Mouse (Mus musculus): ENCODE results near the gene Muc20.
A peak's percentile ranks its signal among the peaks of the same experiment; 100 is the strongest.

The Muc20 gene

DNA sequence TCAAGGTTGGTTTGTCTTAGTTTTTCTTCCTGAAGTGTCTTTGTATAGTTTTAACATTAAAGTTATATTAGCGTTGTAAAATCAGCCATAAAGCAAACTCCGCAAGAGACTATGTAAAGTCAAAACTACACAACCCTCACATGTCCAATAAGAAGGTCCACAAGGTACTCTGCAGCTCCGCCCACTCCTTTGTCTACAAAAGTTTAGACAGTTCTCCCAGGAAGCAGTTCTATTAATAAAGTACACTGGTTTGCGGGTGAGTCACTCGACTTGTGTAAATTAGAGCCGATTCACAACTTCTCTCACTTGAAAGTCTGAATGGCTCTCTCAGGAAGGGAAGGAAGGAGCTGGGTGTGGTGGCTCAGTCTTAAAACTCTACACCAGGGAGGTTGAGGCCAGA lies 51.4 kb downstream of the Muc20 start:
- H3K36me3 ChIP-seq (ENCODE audit: insufficient read depth, low read length): no peaks in the 10 kb centered on the region
- TF ChIP-seq NANOG (IDR thresholded peaks at IDR 0.05; ENCODE audit: borderline replicate concordance, low read length) (no peak), POU5F1 (IDR thresholded peaks at IDR 0.05; ENCODE audit: borderline replicate concordance, low read length) (no peak), CTCF (conservative IDR thresholded peaks at IDR 0.05; ENCODE audit: low read length) (no peak)
- H3K4me3 ChIP-seq (replicated peaks; ENCODE audit: low read length): no peak overlapping the region
- peaks cover 22% of the 10 kb centered on the region for H3K4me1 ChIP-seq (replicated peaks; ENCODE audit: low read depth, low read length)
- H3K9me3 ChIP-seq (ENCODE audit: low read length): no peaks in the 10 kb centered on the region
- peaks cover 2% of the 10 kb centered on the region; the same call in 1 of the 2 replicates for H3K27me3 ChIP-seq (ENCODE audit: insufficient read depth, low read length)

- Histone ChIP-seq H3K4me3 (replicated peaks; ENCODE audit: low read length) (no peak overlapping the region), H3K36me3 (ENCODE audit: insufficient read depth, low read length) (no peaks in the 10 kb centered on the region), H3K27me3 (ENCODE audit: insufficient read depth, low read length) (peaks cover 9% of the 10 kb centered on the region; the same call in 1 of the 2 replicates), H3K4me1 (replicated peaks; ENCODE audit: low read depth, low read length) (peaks cover 44% of the 10 kb centered on the region), H3K9me3 (ENCODE audit: low read length) (no peaks in the 10 kb centered on the region)
- no peak for TF ChIP-seq NANOG (IDR thresholded peaks at IDR 0.05; ENCODE audit: borderline replicate concordance, low read length)
- no peak for TF ChIP-seq CTCF (conservative IDR thresholded peaks at IDR 0.05; ENCODE audit: low read length)
- TF ChIP-seq POU5F1 (IDR thresholded peaks at IDR 0.05; ENCODE audit: borderline replicate concordance, low read length): no peak
Measured at GRCm38 (mm10) chr16:32742712-32743111, 54.5 kb downstream of the Muc20 start.

GRCm38 (mm10) chr16:32741366-32741765 lies 55.9 kb downstream of the Muc20 start:
- TF ChIP-seq POU5F1 (IDR thresholded peaks at IDR 0.05; ENCODE audit: borderline replicate concordance, low read length): no peak
- TF ChIP-seq NANOG (IDR thresholded peaks at IDR 0.05; ENCODE audit: borderline replicate concordance, low read length): no peak
- no peak for TF ChIP-seq CTCF (conservative IDR thresholded peaks at IDR 0.05; ENCODE audit: low read length)
- H3K4me1 ChIP-seq (replicated peaks; ENCODE audit: low read depth, low read length): peaks cover 44% of the 10 kb centered on the region
- H3K36me3 ChIP-seq (ENCODE audit: insufficient read depth, low read length): no peaks in the 10 kb centered on the region
- no peaks in the 10 kb centered on the region for H3K9me3 ChIP-seq (ENCODE audit: low read length)
- H3K4me3 ChIP-seq (replicated peaks; ENCODE audit: low read length): no peak overlapping the region
- peaks cover 9% of the 10 kb centered on the region; the same call in 1 of the 2 replicates for H3K27me3 ChIP-seq (ENCODE audit: insufficient read depth, low read length)

DNA sequence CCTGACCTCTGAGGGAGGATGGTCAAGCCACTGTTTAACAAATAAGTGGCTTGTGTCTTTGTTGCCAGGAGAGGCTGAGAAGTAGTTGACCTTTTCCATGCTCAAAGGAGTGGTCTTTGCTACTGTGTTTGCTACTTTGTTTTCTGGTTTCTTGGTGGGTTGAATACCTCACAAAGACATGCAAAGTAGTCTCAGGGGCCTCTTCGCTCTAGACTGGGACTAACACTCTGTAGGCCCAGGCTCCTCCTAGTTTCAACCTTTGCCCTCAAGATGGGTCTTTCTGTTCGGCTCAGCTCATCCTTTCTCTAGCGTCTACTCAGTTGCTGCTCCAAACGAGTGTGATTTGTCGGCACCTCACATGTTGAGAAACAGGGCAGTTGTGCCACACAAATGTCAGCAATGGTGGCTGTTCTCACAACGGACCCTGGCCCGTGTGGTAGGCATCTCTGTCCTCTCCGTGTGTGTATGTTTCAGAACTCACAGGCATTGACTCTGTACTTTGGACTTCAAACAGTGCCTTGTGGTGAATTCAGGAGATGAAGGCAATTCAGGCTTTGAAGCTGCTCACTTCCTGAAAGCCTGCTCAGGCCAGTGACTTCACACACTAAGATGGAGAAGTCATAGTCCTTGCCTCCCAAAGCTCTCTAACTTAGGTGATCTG lies 57.1 kb downstream of the Muc20 start:
- no peaks in the 10 kb centered on the region for H3K9me3 ChIP-seq (ENCODE audit: low read length)
- H3K4me3 ChIP-seq (replicated peaks; ENCODE audit: low read length): 0 out of 2 replicates have a peak overlapping the region, but pooled peaks have one; percentile 1
- TF ChIP-seq NANOG (IDR thresholded peaks at IDR 0.05; ENCODE audit: borderline replicate concordance, low read length) (no peak), CTCF (conservative IDR thresholded peaks at IDR 0.05; ENCODE audit: low read length) (no peak), POU5F1 (IDR thresholded peaks at IDR 0.05; ENCODE audit: borderline replicate concordance, low read length) (no peak)
- peaks cover 9% of the 10 kb centered on the region; the same call in 1 of the 2 replicates for H3K27me3 ChIP-seq (ENCODE audit: insufficient read depth, low read length)
- H3K36me3 ChIP-seq (ENCODE audit: insufficient read depth, low read length): no peaks in the 10 kb centered on the region
- peaks cover 44% of the 10 kb centered on the region for H3K4me1 ChIP-seq (replicated peaks; ENCODE audit: low read depth, low read length)

DNA sequence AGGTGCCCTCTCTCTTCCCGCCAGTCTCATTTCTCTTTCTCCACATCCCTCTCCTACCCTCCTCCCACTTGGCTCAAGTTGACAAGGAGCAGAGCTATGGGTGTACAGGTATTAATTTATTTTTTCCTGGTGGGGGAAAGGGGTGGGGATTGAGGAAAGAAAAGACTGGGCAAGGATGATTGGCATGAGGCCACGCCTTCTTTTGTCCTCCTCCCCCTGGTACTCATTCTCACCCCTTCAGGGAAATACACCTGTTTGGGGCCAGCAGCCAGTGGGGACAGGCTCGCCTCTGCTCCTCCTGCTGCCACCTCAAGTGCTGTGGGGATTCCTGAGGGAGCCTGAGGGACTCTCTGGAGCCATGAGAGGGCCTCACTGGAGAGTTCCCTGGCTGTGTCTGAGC lies 61.2 kb downstream of the Muc20 start:
- H3K9me3 ChIP-seq (ENCODE audit: low read length): no peaks in the 10 kb centered on the region
- TF ChIP-seq NANOG (IDR thresholded peaks at IDR 0.05; ENCODE audit: borderline replicate concordance, low read length) (no peak), POU5F1 (IDR thresholded peaks at IDR 0.05; ENCODE audit: borderline replicate concordance, low read length) (no peak), CTCF (conservative IDR thresholded peaks at IDR 0.05; ENCODE audit: low read length) (no peak)
- H3K27me3 ChIP-seq (ENCODE audit: insufficient read depth, low read length): 0 out of 2 replicates have a peak, but pooled peaks cover 7% of the 10 kb centered on the region
- H3K36me3 ChIP-seq (ENCODE audit: insufficient read depth, low read length): no peaks in the 10 kb centered on the region
- no peak overlapping the region for H3K4me3 ChIP-seq (replicated peaks; ENCODE audit: low read length)
- H3K4me1 ChIP-seq (replicated peaks; ENCODE audit: low read depth, low read length): peaks cover 36% of the 10 kb centered on the region

DNA sequence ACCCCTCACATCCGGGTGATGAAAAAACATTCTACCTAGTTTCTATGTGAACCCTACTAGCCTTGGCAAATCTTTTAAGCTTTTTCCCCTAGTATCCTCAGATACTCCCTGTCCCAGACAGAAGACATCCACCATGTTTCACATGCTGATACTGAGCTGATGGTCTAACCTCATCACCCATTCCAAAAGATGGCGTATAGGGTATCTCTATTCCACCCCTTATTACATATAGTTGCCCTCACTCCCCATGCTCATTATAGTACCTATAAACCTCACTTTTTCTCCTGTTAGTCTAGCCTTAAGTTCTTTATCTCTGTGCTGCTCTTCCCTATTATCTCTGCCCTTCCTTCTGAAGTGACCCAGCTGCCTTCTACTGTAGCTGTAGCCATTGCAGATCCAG lies 61.6 kb downstream of the Muc20 start, which contains the start of gene Muc4:
Muc4 (plus strand) TSS at position 301 of the 400 bp plus-strand sequence.
- Histone ChIP-seq H3K4me1 (replicated peaks; ENCODE audit: low read depth, low read length) (peaks cover 32% of the 10 kb centered on the region), H3K27me3 (ENCODE audit: insufficient read depth, low read length) (0 out of 2 replicates have a peak, but pooled peaks cover 7% of the 10 kb centered on the region), H3K4me3 (replicated peaks; ENCODE audit: low read length) (no peak within 1 kb of the TSS), H3K36me3 (ENCODE audit: insufficient read depth, low read length) (no peaks in the 10 kb centered on the region), H3K9me3 (ENCODE audit: low read length) (no peaks in the 10 kb centered on the region)
- TF ChIP-seq POU5F1 (IDR thresholded peaks at IDR 0.05; ENCODE audit: borderline replicate concordance, low read length) (no peak), CTCF (conservative IDR thresholded peaks at IDR 0.05; ENCODE audit: low read length) (no peak), NANOG (IDR thresholded peaks at IDR 0.05; ENCODE audit: borderline replicate concordance, low read length) (no peak)

GRCm38 (mm10) chr16:32733213-32733612 lies 64.0 kb downstream of the Muc20 start:
- Histone ChIP-seq H3K4me3 (replicated peaks; ENCODE audit: low read length) (no peak overlapping the region), H3K9me3 (ENCODE audit: low read length) (no peaks in the 10 kb centered on the region), H3K36me3 (ENCODE audit: insufficient read depth, low read length) (no peaks in the 10 kb centered on the region), H3K4me1 (replicated peaks; ENCODE audit: low read depth, low read length) (peaks cover 12% of the 10 kb centered on the region), H3K27me3 (ENCODE audit: insufficient read depth, low read length) (no peaks in the 10 kb centered on the region)
- no peak for TF ChIP-seq CTCF (conservative IDR thresholded peaks at IDR 0.05; ENCODE audit: low read length)
- TF ChIP-seq POU5F1 (IDR thresholded peaks at IDR 0.05; ENCODE audit: borderline replicate concordance, low read length): no peak
- no peak for TF ChIP-seq NANOG (IDR thresholded peaks at IDR 0.05; ENCODE audit: borderline replicate concordance, low read length)

- Histone ChIP-seq H3K36me3 (ENCODE audit: insufficient read depth, low read length) (no peaks in the 10 kb centered on the region), H3K4me3 (replicated peaks; ENCODE audit: low read length) (no peak overlapping the region), H3K9me3 (ENCODE audit: low read length) (0 out of 2 replicates have a peak, but pooled peaks cover under 1% of the 10 kb centered on the region), H3K27me3 (ENCODE audit: insufficient read depth, low read length) (no peaks in the 10 kb centered on the region), H3K4me1 (replicated peaks; ENCODE audit: low read depth, low read length) (peaks cover 8% of the 10 kb centered on the region)
- no peak for TF ChIP-seq NANOG (IDR thresholded peaks at IDR 0.05; ENCODE audit: borderline replicate concordance, low read length)
- no peak for TF ChIP-seq CTCF (conservative IDR thresholded peaks at IDR 0.05; ENCODE audit: low read length)
- TF ChIP-seq POU5F1 (IDR thresholded peaks at IDR 0.05; ENCODE audit: borderline replicate concordance, low read length): no peak
Measured at GRCm38 (mm10) chr16:32728730-32729129, 68.5 kb downstream of the Muc20 start.

All from E14TG2a.4 (cell line).